Mouse (Mus musculus): ENCODE data around the gene Usp31.

Usp31 gene

GRCm38 (mm10) chr7:121658866-121659265 lies 48.2 kb downstream of the Usp31 start:
- no peak for DNase-seq (ENCODE audit: low spot score)

- no peak for DNase-seq (ENCODE audit: low spot score)
Measured at GRCm38 (mm10) chr7:121654675-121655074, 52.4 kb downstream of the Usp31 start.

GRCm38 (mm10) chr7:121652629-121653028 lies 54.4 kb downstream of the Usp31 start:
- DNase-seq (ENCODE audit: low spot score): no peak

- DNase-seq (ENCODE audit: low spot score): no peak
Measured at GRCm38 (mm10) chr7:121650724-121651123, 56.3 kb downstream of the Usp31 start.

- DNase-seq (ENCODE audit: low spot score): no peak
Measured at GRCm38 (mm10) chr7:121640998-121641762, 65.9 kb downstream of the Usp31 start.

- no peak for DNase-seq (ENCODE audit: low spot score)
Measured at GRCm38 (mm10) chr7:121636732-121637131, 70.3 kb downstream of the Usp31 start.

- DNase-seq (ENCODE audit: low spot score): no peak
Measured at GRCm38 (mm10) chr7:121634236-121634635, 72.8 kb downstream of the Usp31 start.

GRCm38 (mm10) chr7:121622835-121623420 lies 84.1 kb downstream of the Usp31 start:
- no peak for DNase-seq (ENCODE audit: low spot score)

- no peak for DNase-seq (ENCODE audit: low spot score)
Measured at GRCm38 (mm10) chr7:121622433-121622832, 84.6 kb downstream of the Usp31 start.

GRCm38 (mm10) chr7:121601697-121602096 lies 105.4 kb downstream of the Usp31 start:
- no peak for DNase-seq (ENCODE audit: low spot score)

- DNase-seq (ENCODE audit: low spot score): no peak
Measured at GRCm38 (mm10) chr7:121596401-121596800, 110.7 kb downstream of the Usp31 start.

- DNase-seq (ENCODE audit: low spot score): no peak
Measured at GRCm38 (mm10) chr7:121595496-121595895, 111.6 kb downstream of the Usp31 start.

- DNase-seq (ENCODE audit: low spot score): no peak
Measured at GRCm38 (mm10) chr7:121595085-121595484, 112.0 kb downstream of the Usp31 start.

- no peak for DNase-seq (ENCODE audit: low spot score)
Measured at GRCm38 (mm10) chr7:121594623-121595022, 112.4 kb downstream of the Usp31 start.
